Mouse (Mus musculus) lung, adult 18-20 months (tissue): Measurements from ENCODE around the gene Mat2a.
"Not testable (repeated sequence)": the region's sequence is repeated elsewhere in the genome, so short reads cannot be mapped to it uniquely, and the experiment has no call there.

Experiments
- DNase-seq, 2 experiments: peaks; one replicate each; pipeline ENCODE4 v3.0.0; 2022; ENCODE audit warnings: mixed read lengths in 2 of 2

The Mat2a gene

DNA sequence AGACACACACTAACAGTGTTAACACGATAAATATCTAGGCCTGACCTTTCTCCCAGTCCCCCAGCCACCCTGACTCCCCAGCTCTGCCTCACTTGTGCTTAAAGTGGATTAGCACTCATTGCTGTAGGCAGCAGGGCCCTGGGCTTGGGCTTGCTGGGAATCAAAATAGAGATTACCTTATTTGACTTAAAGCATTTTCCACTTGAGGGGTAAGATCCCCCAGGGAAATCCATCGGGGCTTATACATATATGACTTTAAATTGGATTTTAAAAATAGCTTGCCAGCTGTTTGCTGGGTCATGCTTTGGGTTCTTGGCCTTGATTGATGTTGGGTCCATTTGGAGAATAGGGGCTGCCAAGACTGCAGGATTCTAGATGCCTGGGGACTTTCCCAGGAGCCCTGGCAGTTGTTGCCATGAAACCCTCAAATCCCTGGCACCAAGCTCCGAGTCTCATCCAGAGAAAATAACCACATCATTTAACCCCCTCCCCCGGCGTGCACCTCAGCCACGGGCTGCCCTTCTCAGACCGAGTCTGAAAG, 15.5 kb upstream of the Mat2a start:
- DNase-seq: no peak

DNA sequence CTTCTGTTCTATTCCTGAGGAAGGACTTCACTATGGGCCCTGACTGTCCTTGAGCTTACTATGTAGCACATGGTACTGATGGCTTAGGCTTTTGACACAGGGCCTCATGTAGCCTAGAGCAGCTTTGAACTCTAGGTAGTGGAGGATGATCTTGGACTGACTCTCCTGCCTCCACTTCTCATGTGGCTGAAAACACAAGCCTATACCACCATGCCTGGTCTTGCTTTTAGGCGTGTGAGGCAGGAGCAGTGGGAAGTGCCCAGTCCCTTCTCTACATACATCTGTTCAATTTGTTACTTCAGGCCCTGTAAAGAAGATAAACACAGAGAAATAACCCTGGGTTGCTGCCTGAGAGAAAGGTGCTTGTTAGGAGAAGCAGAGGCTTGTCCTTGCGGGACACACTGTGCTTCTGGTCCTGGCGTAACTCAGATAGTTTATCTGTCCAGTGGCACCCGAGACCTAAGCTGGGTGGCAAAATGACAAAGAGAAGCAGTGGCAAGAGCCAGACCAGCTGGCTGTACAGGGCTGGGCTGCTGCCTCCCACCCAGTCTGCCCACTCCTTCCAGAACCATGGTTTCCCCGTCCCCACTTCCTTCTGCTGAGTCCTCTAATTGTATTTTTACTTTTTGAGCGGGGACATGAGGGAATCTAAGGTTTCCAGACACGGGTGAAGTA, 14.9 kb upstream of the Mat2a start:
- DNase-seq: peak in 1 of 2 experiments; percentile 48

DNA sequence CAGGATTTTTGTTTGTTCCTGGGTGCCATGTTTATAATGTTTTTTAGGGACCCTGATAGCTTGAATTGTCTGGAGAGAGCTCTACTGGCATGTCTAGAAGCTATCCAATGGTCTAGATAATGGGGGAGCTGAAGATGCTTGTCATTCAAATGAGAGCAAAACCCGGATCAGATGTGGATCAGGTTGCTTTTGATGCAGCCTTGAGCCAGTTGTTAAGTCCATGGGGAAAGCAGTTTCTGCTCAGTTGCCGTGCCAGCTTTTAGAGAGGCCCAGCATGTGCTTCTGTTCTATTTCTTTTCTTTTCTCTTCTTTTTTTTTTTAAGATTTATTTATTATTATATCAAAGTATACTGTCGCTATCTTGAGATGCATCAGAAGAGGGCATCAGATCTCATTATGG, 14.2 kb upstream of the Mat2a start:
- no peak for DNase-seq

DNA sequence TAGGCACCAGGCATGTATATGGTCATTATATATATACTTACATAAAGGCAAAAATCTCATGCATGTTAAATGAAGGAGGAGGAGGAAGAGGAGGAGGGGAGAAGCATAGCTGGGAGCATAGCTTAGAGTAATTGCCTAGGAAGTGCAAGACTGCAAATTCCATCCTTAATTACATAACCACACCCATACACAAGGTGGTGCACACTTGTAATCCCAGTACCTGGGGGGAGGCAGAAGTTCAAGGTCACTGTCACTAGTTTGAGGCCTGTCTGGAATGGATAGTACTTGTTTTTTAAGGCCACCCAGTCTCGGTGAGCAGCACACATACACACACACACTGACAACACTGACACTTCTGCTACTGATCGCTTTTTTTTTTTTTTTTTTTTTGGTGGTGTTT, 13.0 kb upstream of the Mat2a start:
- no peak for DNase-seq

DNA sequence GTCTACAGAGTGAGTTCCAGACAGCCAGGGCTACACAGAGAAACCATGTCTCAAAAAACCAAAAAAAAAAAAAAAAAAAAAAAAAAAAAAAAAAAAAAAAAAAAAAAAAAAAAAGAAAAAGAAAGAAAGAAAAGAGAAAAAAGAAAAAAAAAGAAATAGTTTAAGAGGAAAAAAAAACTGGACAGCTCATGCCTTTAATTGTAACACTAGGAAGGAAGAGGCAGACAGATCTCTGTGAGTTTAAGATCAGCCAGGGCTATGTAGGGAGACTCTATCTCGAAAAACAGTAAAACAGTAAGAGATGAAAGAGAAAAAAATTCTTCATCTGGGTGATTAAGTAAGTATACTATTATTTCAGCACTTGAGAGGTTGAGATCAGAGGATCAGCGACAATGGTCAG, 12.4 kb upstream of the Mat2a start:
- DNase-seq: not testable (repeated sequence)

DNA sequence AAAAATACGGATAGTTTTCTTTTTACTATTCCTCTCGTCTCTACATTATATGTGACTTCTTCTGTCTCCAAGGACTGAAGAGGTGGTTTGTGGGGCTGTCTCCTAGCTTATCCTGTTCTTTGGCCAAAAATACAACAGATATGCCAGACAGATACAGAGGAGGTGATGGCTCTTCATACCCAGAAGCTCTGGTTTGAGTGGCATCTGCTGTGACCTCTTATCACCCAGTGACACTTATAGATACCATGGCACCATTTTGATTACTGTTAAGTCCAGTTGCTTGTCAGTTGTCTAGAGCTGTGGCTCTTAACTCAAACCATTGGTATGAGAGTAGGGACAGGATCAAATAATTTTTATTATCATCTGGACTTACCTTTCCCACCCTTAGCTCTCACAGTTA, 8.1 kb upstream of the Mat2a start:
- no peak for DNase-seq

DNA sequence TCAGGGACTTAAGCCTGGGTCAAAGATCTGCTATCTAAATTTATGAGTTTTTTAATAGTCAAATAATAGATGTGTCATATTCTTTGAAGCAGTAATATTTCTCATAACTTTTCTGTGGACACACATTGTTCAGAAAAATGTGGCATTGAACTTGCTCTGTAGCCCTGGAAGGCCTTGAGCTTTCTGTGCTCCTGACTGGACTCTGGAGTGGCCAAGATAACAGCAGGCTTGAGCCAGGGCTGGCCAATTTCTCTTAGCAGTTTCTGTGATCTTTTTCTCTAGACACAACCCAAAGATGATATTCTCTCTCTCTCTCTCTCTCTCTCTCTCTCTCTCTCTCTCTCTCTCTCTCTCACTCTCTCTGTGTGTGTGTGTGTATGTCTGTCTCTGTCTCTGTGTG, 5.7 kb upstream of the Mat2a start:
- DNase-seq: no peak

DNA sequence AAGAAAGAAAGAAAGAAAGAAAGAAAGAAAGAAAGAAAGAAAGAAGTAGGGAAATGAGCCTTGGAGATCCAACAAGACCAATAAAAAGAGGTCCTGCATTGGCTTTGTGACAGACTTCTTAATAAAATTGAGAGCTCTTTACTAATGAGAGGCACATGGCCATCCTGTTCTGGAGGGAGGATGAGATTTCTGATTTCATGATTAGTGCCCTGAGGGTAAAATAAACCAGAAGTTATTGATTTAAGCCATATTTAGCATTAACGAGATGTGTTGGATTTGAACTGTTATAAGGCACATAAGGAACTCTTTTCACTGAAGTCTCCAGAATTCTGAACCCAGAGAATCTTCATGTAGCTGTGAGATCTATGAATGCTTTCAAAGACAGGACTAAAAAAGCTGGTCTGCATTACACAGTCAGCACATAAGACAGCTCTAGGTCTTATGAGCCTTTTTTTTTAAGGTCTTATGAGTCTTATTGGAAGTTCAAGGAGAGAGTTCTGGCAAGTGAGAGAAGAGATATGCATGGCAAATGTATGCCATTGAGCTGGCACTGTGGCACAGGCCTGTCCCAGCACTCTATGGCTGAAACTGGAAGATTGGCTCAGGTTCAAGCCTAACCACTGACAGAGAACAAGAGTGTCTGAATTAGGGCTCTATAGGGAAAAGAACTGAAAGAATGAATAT, 3.7 kb upstream of the Mat2a start:
- no peak for DNase-seq

DNA sequence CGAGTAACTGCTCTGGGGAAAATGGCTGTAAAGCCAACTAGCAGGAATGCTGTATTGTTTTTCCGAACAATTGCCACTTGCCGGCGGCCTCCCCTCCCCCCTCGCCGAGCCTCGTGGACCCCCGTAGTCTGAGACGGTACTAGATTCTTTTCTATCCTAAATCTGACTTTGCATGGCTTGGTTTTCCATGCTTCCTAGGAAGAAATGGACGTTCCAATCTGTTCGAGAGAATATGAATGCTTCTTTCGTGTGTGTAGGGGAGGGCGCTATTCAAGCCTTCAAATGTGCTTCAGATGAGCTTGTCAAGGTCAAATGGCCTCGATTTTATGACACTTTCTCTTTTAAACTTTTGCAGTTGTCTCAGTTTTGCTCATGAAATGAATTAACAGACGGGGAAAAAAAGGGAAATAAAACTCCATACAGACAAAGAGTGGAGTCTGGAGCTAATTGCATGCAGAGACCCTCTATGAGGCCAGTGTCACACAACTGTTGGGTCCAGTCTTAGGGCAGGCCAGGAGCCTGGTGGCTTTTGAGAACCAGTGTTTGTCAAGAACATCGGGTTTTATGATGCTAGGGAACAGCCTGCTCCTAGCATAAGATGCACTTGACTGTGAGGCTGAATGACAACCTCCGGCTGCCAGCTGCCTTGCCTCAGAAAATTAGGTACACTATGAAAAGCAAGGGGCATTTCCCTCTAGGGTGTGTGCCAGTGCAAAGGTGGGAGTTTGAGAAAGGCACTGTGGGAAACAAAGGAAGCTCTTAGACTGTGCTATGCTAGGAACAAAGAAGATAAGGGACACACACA, 1.0 kb upstream of the Mat2a start:
- no peak for DNase-seq

DNA sequence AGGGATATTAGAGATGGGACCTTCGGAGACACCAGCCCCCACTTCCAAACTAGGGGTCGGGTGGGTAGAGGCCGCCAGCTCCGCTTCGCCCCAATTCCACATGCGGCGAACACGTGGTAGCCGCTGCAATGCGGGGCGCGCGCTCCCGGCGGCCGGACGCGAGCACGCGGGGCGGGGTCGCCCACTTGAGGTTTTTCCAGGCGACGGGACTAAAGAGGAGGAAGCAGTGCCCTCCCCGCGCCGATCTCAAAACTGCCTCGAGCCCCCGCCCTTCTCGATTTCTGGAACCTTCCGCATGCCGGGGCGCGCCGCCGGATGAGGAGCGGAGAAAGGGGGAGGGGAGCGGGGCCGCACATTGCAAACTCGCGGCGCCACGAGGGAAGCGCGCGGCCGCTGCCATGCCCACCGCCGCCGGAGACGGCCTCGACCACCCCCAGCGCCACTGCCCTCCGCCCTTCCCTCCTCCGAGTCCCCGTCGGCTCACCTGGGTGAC, 450 bp downstream of the Mat2a start:
- peak; percentile 94 to 95 for DNase-seq

DNA sequence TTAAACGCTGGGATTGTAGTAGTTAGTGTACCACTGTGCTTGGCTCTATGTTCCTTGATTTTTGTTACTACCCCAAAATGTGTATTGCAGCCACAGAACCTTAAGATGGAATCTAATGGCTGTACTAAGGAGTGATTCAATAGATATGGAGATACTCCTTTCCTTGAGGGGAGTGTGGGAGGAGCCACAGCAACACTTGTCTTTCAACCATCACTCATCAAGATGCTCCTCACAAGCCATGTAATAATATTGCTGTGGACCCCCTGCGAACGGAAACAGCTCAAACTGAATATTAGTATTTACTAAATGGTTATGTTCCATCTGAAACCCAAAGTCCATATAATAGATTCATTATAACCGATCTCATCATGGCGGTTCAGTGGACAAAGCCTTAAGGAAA, 1.1 kb downstream of the Mat2a start:
- no peak for DNase-seq

DNA sequence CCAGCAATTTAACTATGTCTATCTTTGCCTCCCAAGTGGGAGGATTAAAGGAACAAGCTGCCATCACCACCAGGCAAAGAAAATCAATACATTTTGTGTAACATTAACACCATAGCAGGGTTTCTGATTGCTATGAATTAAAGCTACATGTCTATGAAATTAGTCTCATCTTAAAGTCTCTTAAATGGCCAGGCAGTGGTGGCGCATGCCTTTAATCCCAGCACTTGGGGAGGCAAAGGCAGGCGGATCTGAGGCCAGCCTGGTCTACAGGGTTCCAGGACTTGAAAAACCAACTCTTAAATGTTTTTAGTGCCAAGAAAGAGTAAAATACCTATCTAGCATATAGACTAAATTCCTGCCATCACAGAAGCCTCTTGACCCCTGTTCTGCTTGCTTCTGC, 7.2 kb downstream of the Mat2a start:
- no peak for DNase-seq

DNA sequence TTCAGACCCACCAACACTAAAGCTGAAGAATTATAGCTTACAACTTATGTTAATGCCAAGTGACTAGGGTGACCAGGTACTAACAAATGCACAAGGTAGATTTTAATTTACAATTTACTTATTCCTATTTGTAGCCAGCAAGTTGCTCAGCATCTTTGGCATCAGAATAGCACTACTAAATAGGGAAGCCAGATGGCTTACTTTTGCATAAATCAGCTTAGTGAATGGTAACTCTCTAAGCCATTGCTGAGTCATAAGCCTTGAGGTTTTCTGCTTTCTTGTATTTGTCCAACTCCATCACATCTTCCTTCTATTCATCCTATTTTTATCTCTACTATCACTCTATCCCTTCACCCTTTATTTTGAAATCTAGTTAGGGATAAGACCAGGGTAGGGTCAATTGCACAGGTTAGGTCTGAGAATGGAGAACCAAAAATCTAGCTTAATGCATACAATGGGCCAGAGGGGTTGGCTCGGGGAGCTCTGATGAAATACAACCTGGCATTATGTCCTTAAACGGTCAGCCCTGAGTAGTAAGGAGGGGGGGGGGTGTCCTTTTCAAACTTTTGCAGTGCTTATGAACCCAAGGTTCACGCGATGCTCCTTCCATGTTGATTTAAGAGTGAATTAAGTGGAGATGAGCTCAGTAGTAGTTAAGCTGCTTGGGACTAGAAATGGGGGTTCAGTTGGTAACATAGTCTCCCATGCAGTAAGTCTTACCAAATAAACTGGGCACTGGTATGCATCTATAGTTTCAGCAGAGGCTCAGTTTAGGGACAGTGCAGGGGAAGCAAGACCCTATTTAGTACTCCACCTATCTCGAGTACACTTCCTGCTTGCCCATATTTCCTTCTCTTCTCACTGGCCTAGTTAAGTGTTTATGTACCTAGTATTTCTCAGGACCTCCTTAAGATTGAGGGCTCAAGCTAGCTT, 8.1 kb downstream of the Mat2a start:
- DNase-seq: no peak

DNA sequence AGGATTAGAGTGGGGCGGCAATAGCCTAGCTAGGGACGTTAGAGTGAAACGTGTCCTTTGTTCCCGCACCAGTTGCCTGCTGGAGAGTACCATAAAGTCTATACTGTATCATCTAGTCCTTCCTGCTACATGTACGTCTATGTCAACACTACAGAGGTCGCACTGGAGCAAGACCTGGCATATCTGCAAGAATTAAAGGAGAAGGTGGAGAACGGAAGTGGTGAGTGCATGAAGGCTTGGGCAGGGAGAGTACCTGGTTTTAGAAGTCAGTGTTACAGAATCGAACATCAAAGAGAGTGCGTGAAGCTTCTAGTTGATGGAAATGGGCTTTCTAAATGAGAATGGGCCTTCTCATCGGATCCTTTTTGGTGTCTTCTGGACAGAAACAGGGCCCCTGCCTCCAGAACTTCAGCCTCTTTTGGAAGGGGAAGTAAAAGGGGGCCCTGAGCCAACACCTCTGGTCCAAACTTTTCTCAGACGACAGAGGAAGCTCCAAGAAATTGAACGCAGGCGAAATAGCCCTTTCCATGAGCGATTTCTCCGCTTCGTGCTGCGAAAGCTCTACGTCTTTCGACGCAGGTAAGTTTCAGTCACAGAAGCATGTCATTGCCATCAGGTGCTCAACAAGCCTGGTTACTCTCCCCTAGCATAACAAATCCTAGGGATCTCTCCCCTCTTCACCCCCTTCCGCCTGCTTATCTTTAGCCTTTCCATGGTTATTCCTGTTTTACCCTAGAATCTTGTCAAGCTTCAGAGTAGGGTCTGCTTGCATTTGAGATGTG, 10.1 kb downstream of the Mat2a start:
- no peak for DNase-seq

DNA sequence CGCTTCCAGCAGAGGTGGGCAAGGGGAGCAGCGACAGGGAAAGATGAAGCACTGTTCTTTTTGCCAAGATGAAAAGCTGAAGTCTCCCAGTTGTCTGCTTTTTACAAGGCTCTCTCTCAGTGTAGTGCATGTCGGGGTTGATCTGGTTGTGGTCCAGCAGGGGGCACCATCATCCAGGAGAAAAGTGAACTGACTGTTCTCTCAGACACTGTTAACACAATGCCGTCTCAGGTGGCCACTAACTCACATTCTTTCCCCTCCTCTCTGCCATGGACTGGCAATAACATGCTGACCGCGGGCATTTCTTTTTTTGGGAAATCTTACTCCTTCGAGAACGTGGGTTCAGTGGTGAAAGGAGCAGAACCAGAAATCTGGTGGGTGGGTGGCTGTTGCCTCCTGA, 11.3 kb downstream of the Mat2a start:
- DNase-seq: peak; percentile 75 to 77

DNA sequence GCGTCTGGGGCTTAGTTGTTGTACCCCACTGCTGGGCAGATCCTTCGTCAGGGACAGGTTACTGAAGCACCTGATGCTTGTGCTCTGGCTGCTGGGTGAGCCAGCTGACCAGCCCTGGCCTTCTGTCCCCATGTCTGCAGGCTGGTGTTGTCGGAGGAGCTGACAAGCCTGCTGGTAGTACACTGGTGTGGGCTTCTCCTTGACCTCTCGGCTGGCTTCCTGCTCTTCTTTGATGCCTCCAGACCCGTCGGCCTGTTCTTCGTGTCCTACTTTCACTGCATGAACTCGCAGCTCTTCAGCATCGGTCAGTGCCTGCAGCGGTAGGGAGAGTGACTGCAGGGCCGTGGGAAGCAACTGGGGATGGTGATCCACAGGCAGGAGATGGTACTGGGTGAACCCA, 13.7 kb downstream of the Mat2a start:
- DNase-seq: no peak

DNA sequence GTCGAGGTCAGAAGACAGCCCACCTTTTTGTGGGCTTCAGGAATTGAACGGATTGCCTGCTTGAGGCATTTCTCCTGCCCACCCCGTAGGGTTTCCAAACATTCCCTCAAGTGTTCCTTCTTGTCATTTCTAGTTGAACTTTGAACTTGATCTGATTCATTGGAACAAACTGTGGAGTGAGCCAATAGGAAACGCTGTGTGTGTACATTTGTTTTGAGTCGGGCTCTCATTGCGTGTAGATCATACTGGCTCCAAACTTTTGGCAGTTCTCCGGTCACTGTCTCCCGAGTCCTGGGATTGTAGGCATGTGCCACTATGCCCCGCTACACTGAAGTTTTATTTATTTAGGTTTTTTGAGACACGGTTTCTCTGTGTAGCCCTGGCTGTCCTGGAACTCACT, 18.5 kb downstream of the Mat2a start:
- DNase-seq: no peak

DNA sequence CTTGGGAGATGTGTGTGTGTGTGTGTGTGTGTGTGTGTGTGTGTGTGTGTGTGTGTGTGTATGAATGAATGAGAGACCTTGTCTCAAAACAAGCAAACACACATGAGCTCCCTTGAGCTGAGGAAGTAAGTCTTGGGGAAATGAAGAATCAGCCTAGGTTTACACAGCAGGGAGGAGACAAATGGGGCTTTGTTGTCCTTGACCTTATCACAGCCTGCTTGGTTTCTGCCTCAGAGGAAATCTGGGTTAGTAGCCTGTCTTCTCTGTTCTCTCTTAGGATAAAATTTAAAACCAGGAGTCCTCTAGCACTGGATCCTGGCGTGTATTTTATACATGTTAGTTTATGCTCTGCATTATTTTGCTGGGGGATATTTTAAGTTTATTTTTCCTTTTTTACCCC, 19.6 kb downstream of the Mat2a start:
- no peak for DNase-seq

DNA sequence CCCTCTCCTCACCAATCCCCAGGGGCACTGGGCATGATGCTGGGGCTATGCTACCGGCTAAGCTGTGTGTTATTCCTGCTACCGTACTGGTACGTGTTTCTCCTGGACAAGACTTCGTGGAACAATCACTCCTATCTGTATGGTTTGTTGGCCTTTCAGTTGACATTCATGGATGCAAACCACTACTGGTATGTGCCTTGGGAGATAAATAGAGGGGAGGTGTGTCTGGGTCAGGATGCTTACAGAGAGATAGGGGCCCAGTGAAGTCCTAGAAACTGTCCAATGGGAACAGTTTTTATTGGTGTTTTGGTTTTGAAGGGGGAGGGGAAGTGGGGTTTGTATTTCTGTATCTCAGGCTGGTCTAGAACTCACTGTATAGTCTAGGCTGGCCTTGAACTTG, 21.1 kb downstream of the Mat2a start:
- DNase-seq: no peak

DNA sequence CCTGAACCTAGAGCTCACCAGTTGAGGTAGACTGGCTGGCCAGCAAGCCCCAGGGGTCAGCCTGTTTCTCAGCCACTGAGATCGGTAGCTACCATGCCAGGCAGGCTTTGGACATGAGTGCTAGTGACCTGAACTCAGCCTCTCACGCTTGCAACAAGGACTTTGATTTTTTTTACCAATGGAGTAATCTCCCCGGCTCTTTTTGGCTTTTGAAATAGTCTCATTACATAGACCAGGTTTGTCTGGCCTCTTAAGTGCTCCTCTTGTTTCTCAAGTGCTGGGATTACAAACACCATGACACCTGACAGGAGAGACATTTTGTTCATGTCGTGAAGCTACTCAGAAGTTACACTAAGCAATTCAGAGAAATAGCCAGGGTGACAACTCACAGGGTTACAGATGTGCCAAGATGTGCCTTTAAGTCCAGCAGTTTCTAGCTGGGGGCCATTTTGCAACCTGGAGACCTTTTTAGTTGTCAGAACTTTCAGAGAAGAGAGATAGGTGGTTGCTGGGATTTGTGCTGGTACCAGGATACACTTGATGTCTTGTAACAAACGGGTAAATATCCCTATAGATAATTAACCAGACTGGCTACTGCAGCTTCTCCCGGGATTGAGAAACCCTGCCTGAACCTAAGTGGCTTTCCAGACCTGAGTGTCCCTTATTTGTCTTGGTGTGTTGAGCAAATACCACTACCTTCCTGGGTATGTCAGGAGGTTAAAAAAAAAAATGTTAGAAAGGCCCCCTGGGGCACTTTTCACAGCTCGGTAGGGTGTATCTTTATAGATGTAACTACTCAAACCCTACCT, 23.2 kb downstream of the Mat2a start:
- peak; percentile 30 to 69 for DNase-seq

DNA sequence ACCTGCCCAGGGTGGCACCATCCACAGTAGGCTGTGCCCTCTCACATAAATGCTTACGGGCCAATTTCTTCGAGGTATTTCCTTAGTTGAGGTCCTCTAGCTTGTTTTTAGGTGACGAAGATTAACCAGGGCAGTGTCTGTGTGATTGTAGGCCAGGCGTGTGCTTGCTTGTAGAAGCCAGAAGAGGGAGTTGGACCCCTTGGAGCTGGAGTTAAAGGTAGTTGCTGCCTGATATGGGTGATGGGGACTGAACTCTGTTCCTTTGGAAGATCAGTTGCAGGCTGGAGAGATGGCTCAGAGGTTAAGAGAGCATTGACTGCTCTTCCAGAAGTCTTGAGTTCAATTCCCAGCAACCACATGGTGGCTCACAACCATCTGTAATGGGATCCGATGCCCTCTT, 24.2 kb downstream of the Mat2a start:
- DNase-seq: no peak
